Mouse (Mus musculus): ENCODE results near the gene Arel1.

DNA sequence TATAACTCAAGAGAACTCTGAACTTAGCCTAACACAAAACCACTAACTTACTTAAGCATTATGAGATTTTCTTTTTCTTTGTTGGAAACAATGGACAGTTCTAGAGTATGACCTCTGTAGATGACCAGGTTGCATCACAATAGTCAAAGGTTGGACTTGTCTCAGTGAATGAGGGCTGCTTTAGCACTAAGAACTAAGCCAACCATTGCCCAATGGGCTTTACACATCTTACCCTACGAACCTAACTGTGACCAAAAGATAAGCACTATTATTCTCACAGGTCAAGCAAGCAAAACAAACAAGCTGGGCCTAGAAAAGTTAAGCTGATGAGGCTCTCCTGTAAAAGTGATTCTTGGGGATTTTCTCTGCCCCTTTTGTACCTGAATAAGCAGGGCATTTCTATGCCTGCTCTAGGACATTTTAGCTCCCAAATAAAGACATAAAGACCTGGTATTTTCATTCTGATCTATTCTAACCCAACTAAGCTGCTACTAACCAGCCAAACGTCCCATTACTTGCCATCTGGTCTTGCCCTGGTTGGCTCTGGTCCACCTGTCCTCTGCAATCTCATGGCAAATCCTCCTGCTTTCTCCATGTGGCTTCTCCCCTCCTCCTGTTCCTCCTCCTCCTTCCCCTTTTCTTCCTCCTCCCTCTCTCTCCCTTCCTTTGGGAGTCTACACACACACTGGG, 22.7 kb downstream of the Arel1 start:
- no peak for TF ChIP-seq CTCF (IDR thresholded peaks at IDR 0.05; ENCODE audit: low read depth)
- no peak for TF ChIP-seq EP300 (IDR thresholded peaks at IDR 0.05; ENCODE audit: low read depth)
